Mouse (Mus musculus) brain, embryonic 14.5 days (tissue): ENCODE results near the gene Ndufb10. TPM values are rescaled to one million over a fixed set of nuclear protein-coding genes. Genes with fewer than 3 reads are reported as not detected.

Source experiments
- DNase-seq: peaks from one replicate; pipeline ENCODE4 v3.0.0-alpha.2; 2011; ENCODE audit warnings: low read depth
- CTCF ChIP-seq: fragments of 200-500 bp; IDR thresholded peaks from 2 replicates; pipeline ENCODE4 v1.5.1; 2012; ENCODE audit warnings: inconsistent platforms, mild to moderate bottlenecking, moderate library complexity, borderline replicate concordance; ENCODE audit not compliant: insufficient read depth, insufficient read length; ENCODE audit errors: extremely low read depth
- POLR2A ChIP-seq: fragments of 200-500 bp; IDR thresholded peaks from 2 replicates; pipeline ENCODE4 v1.6.1; 2012; ENCODE audit warnings: mild to moderate bottlenecking, inconsistent platforms, borderline replicate concordance; ENCODE audit not compliant: poor library complexity, insufficient read depth, insufficient read length, severe bottlenecking; ENCODE audit errors: extremely low read depth
- polyA plus RNA-seq: library from polyadenylated mRNA; depleted of rRNA; stranded (reverse); fragments of >200 nt; gene quantifications from 2 replicates; pipeline ENCODE4 v1.2.3, GENCODE M21; 2012; rRNA removed

The Ndufb10 gene
- polyA plus RNA-seq, 1 experiment: 245 TPM

DNA sequence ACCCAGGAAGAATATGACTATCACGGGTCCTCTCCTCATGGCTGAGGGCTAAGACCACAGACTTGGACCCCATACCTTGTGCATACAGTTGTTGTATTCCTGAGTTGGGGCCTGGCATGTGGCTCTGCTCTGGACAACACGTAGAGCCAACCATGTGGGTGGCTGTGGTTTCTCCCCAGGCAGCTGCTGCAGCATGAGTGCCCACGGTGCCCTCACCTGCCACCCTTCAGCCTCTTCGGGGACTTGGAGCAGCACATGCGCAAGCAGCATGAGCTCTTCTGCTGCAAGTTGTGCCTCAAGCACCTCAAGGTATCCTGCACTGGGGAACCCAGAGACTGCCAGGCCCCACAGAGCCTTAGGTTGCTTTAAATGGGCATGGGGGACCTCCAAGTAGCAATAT is 47.4 kb downstream of the Ndufb10 start:
- no peak for TF ChIP-seq CTCF
- no peak for TF ChIP-seq POLR2A
- DNase-seq: no peak

DNA sequence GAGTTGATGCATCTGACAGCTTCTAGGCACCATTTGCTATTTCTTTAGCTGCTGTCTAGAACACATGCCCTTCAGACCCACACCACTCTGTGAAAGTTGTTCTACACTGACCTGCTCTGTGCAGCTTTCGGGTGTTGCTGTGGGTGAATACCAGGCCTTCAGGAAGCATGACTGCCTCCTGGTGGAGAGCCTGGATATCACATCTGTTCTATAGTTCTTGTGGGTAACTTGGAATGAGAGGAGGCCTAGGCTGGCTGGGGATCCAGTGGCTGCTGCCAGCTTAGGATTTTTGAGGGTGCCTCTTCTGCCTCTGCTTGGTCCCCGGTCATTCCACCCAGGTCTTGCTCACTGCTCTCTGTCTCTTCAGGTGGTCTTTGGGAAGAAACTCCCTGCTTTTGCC is 48.1 kb downstream of the Ndufb10 start:
- peak; percentile 67 for DNase-seq
- TF ChIP-seq POLR2A (no peak), CTCF (peak; percentile 74; the same call in 1 of the 2 replicates)

DNA sequence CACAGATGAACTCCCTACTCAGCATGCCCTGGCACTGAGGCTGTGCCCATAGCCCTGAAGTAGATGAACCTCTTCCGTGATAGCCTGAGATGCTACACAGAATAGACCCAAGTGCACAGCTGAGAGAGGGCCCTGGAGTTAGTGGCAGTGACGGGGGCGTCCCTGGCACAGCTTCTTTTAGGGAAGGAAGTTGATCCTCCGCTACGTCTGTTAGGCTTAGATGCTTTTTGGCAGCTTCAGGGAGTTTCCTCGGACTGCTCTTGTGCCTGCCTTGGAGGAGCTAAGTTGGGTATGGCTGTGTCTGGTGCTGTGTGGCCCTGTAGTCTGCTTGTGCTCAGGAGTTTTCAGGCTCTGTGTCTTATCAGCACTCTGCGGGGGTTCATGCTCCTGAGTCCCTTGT is 50.0 kb downstream of the Ndufb10 start:
- DNase-seq: no peak
- TF ChIP-seq CTCF (no peak), POLR2A (no peak)

DNA sequence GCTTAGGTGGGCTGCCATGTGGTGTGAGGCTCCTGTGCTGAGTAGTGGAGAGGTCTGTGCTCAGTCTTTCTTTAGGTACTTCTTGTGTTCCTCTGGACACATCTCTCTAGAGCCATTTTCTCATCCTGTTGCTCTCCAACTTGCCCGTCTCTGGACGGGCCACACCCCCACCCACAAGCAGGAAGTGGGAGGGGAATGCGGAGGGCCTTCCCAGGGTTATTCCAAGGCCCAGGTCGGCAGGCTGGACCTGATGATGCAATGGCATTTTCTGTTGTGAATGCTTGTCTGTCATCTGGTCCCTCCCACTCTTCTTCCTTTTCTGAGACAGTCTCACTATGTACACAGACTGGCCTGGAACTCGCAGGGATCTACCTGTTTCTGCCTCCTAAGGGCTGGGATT is 52.1 kb downstream of the Ndufb10 start:
- DNase-seq: no peak
- TF ChIP-seq CTCF (no peak), POLR2A (no peak)

Other genes starting within 250 kb of the Ndufb10 start
- 47.1 and 53.7 TPM in 2 replicates for gene Mlst8, start 245.4 kb downstream of the Ndufb10 start, polyA plus RNA-seq
- 91.5 and 142 TPM in 2 replicates for gene Caskin1, start 235.9 kb downstream of the Ndufb10 start, polyA plus RNA-seq
- gene Traf7, start 196.5 kb downstream of the Ndufb10 start, polyA plus RNA-seq: 310 and 422 TPM in 2 replicates
- 3.2 and 5.6 TPM in 2 replicates for gene Rab26, start 190.3 kb downstream of the Ndufb10 start, polyA plus RNA-seq
- 65.9 and 74.2 TPM in 2 replicates for gene Pkd1, start 174.6 kb downstream of the Ndufb10 start, polyA plus RNA-seq
- gene Tsc2, start 91.8 kb downstream of the Ndufb10 start, polyA plus RNA-seq: 189 and 190 TPM in 2 replicates
- gene Nthl1, start 91.8 kb downstream of the Ndufb10 start, polyA plus RNA-seq: 10.4 and 15.3 TPM in 2 replicates
- 30.7 and 34.3 TPM in 2 replicates for gene Slc9a3r2, start 74.2 kb downstream of the Ndufb10 start, polyA plus RNA-seq
- gene Npw, start 66.0 kb downstream of the Ndufb10 start, polyA plus RNA-seq: 0.23 TPM in 1 of 2 replicates, not detected in the other
- gene Zfp598, start 54.8 kb downstream of the Ndufb10 start, polyA plus RNA-seq: 76.3 and 102 TPM in 2 replicates
- 82.5 and 94.2 TPM in 2 replicates for gene Syngr3, start 34.5 kb downstream of the Ndufb10 start, polyA plus RNA-seq
- 28.8 and 29.2 TPM in 2 replicates for gene Gfer, start 28.3 kb downstream of the Ndufb10 start, polyA plus RNA-seq
- 7.6 and 10.7 TPM in 2 replicates for gene Noxo1, start 28.2 kb downstream of the Ndufb10 start, polyA plus RNA-seq
- 75.0 and 95.7 TPM in 2 replicates for gene Tbl3, start 16.8 kb downstream of the Ndufb10 start, polyA plus RNA-seq
- 0.54 and 0.64 TPM in 2 replicates for gene Rnf151, start 6.4 kb downstream of the Ndufb10 start, polyA plus RNA-seq
- gene Rps2, start 6.4 kb downstream of the Ndufb10 start, polyA plus RNA-seq: 1,770 and 1,849 TPM in 2 replicates
- gene Rpl3l, start 3.3 kb upstream of the Ndufb10 start, polyA plus RNA-seq: 0.05 and 0.08 TPM in 2 replicates
- 28.0 and 31.5 TPM in 2 replicates for gene Msrb1, start 12.2 kb upstream of the Ndufb10 start, polyA plus RNA-seq
- gene Hs3st6, start 28.5 kb upstream of the Ndufb10 start, polyA plus RNA-seq: 0.69 and 0.88 TPM in 2 replicates
- gene Meiob, start 79.8 kb upstream of the Ndufb10 start, polyA plus RNA-seq: not detected in 2 replicates
- 39.7 and 46.3 TPM in 2 replicates for gene Hagh, start 115.7 kb upstream of the Ndufb10 start, polyA plus RNA-seq
- gene Fahd1, start 125.9 kb upstream of the Ndufb10 start, polyA plus RNA-seq: 13.9 and 14.8 TPM in 2 replicates
- gene Igfals, start 141.5 kb upstream of the Ndufb10 start, polyA plus RNA-seq: 0.14 TPM in 1 of 2 replicates, not detected in the other
- gene Nubp2, start 161.9 kb upstream of the Ndufb10 start, polyA plus RNA-seq: 29.5 and 36.3 TPM in 2 replicates
- gene Spsb3, start 162.2 kb upstream of the Ndufb10 start, polyA plus RNA-seq: 84.5 and 105 TPM in 2 replicates
- 41.0 and 50.3 TPM in 2 replicates for gene Eme2, start 170.6 kb upstream of the Ndufb10 start, polyA plus RNA-seq
- 94.6 and 120 TPM in 2 replicates for gene Mrps34, start 170.6 kb upstream of the Ndufb10 start, polyA plus RNA-seq
- gene Nme3, start 172.0 kb upstream of the Ndufb10 start, polyA plus RNA-seq: 71.5 and 91.4 TPM in 2 replicates
- 217 and 242 TPM in 2 replicates for gene Mapk8ip3, start 212.5 kb upstream of the Ndufb10 start, polyA plus RNA-seq
- gene Jpt2, start 236.2 kb upstream of the Ndufb10 start, polyA plus RNA-seq: 62.9 and 65.5 TPM in 2 replicates